In the genomic region with DNA sequence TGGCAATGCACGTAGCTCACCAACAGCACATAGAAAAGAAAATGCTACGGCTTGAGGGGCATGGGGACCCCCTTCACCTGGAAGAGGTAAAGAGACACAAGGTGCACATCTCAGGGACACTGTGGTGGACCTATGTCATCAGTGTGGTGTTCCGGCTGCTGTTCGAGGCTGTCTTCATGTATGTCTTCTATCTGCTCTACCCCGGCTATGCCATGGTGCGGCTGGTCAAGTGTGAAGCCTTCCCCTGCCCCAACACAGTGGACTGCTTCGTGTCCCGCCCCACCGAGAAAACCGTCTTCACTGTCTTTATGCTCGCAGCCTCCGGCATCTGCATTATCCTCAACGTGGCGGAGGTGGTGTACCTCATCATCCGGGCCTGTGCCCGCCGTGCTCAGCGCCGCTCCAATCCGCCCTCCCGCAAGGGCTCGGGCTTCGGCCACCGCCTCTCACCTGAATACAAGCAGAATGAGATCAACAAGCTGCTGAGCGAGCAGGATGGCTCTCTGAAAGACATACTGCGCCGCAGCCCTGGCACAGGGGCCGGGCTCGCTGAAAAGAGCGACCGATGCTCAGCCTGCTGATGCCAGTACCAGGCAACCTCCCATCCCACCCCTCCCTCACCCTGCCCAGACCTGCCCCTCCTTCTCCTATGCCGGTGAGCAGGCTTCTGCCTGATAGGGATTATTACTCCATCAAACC, we compare ENCODE assay signal across 7 mouse cellular contexts. TPM values are rescaled to one million over a fixed set of nuclear protein-coding genes. Genes with fewer than 3 reads are reported as not detected.
DNase-seq lines count a peak whose midpoint lies in the region; ATAC-seq and TF ChIP-seq lines count a peak whose summit lies in the region.

No protein-coding gene starts in this region.

- no peaks in the 10 kb centered on the region for H3K9me3 ChIP-seq in lung, embryonic 14.5 days (ENCODE audit: low read depth, low read length)
- no peaks in the 10 kb centered on the region for H3K9me3 ChIP-seq in hindbrain, embryonic 16.5 days (ENCODE audit: control insufficient read depth, low read length)

- DNase-seq in lung, embryonic 14.5 days: no peak
- no peak for DNase-seq in lung, postnatal 10 days
- DNase-seq in right cerebral cortex, postnatal 25 days: peak; percentile 11
- no peak for DNase-seq in frontal cortex, postnatal 10 days (ENCODE audit: low spot score in 2 of 2)
- DNase-seq in testis, postnatal 14 days (ENCODE audit: low spot score): no peak

- ATAC-seq in lung, embryonic 14.5 days (ENCODE audit: insufficient read depth): no peak
- ATAC-seq in hindbrain, embryonic 16.5 days: peak; percentile 74

- no peak for TF ChIP-seq POLR2A in cortical plate, adult 2 months (IDR thresholded peaks at IDR 0.05; ENCODE audit: extremely low read depth, insufficient read depth, low read length)

- H3K9ac ChIP-seq in lung, embryonic 14.5 days: no peak overlapping the region
- H3K9ac ChIP-seq in hindbrain, embryonic 16.5 days (ENCODE audit: low read depth, low read length): peak overlapping the region; percentile 59

- no peaks in the 10 kb centered on the region for H3K4me1 ChIP-seq in lung, embryonic 14.5 days (ENCODE audit: insufficient read depth)
- peaks cover 2% of the 10 kb centered on the region; the same call in 1 of the 2 replicates for H3K4me1 ChIP-seq in cortical plate, adult 2 months (ENCODE audit: control insufficient read depth, insufficient read depth, low read length)
- no peaks in the 10 kb centered on the region; the same call in 1 of the 2 replicates for H3K4me1 ChIP-seq in hindbrain, embryonic 16.5 days (ENCODE audit: control insufficient read depth, insufficient read depth, low read depth, low read length)

- TF ChIP-seq CTCF in lung, embryonic 14.5 days (IDR thresholded peaks at IDR 0.05; ENCODE audit: low read depth): no peak
- no peak for TF ChIP-seq CTCF in cortical plate, adult 2 months (IDR thresholded peaks at IDR 0.05; ENCODE audit: extremely low read depth, insufficient read depth, low read length)

- WGBS in lung, embryonic 14.5 days: 16% methylated on average over 32 of the region's 32 CpGs
- WGBS in hindbrain, embryonic 16.5 days: 13% methylated on average over 32 of the region's 32 CpGs

- no peaks in the 10 kb centered on the region for H3K36me3 ChIP-seq in lung, embryonic 14.5 days (ENCODE audit: insufficient read depth)
- no peaks in the 10 kb centered on the region for H3K36me3 ChIP-seq in hindbrain, embryonic 16.5 days (ENCODE audit: control insufficient read depth, insufficient read depth, low read length)

- peak overlapping the region; percentile 45 for H3K4me2 ChIP-seq in lung, embryonic 14.5 days
- peak overlapping the region; percentile 53 for H3K4me2 ChIP-seq in hindbrain, embryonic 16.5 days (ENCODE audit: low read length)

- H3K27me3 ChIP-seq in lung, embryonic 14.5 days (ENCODE audit: insufficient read depth, low read length): peaks cover 32% of the 10 kb centered on the region
- 0 out of 2 replicates have a peak, but pooled peaks cover 2% of the 10 kb centered on the region for H3K27me3 ChIP-seq in hindbrain, embryonic 16.5 days (replicated peaks; ENCODE audit: control insufficient read depth, insufficient read depth, low read length)

- peak overlapping the region; percentile 18 for H3K4me3 ChIP-seq in lung, embryonic 14.5 days (ENCODE audit: low read depth, low read length)
- H3K4me3 ChIP-seq in cortical plate, adult 2 months (ENCODE audit: insufficient read depth, low read length): peak overlapping the region; percentile 32
- peak overlapping the region; percentile 36 for H3K4me3 ChIP-seq in hindbrain, embryonic 16.5 days (ENCODE audit: low read length)

- no peak overlapping the region for H3K27ac ChIP-seq in lung, embryonic 14.5 days (ENCODE audit: low read depth)
- H3K27ac ChIP-seq in cortical plate, adult 2 months (ENCODE audit: insufficient read depth, low read length): peak overlapping the region; percentile 35; the same call in 1 of the 2 replicates
- peak overlapping the region; percentile 59 for H3K27ac ChIP-seq in hindbrain, embryonic 16.5 days (ENCODE audit: low read depth, low read length)

RNA-seq across cellular contexts. Expression of a gene that starts 8.4 kb away (rescaled TPM):
- 0.67 and 0.83 TPM in 2 replicates for polyA plus RNA-seq in lung, embryonic 14.5 days (2014; fragmentation: Nextera tagmentation; extraction: Ambion mirVana)
- polyA plus RNA-seq in cortical plate, adult 2 months (2012; rRNA removed): 24.2 and 34.6 TPM in 2 replicates
- 1.3 and 2.2 TPM in 2 replicates for polyA plus RNA-seq in hindbrain, embryonic 16.5 days (2015; fragmentation: Nextera tagmentation; extraction: Ambion mirVana)

RNA-seq across cellular contexts. Expression of a gene that starts 36.1 kb away (rescaled TPM):
- polyA plus RNA-seq in lung, embryonic 14.5 days (2014; fragmentation: Nextera tagmentation; extraction: Ambion mirVana): 26.2 and 29.8 TPM in 2 replicates
- 177 and 193 TPM in 2 replicates for polyA plus RNA-seq in cortical plate, adult 2 months (2012; rRNA removed)
- 90.6 and 91.5 TPM in 2 replicates for polyA plus RNA-seq in hindbrain, embryonic 16.5 days (2015; fragmentation: Nextera tagmentation; extraction: Ambion mirVana)

RNA-seq across cellular contexts. Expression of a gene that starts 44.5 kb away (rescaled TPM):
- 452 and 463 TPM in 2 replicates for polyA plus RNA-seq in lung, embryonic 14.5 days (2014; fragmentation: Nextera tagmentation; extraction: Ambion mirVana)
- 112 and 117 TPM in 2 replicates for polyA plus RNA-seq in cortical plate, adult 2 months (2012; rRNA removed)
- 256 and 286 TPM in 2 replicates for polyA plus RNA-seq in hindbrain, embryonic 16.5 days (2015; fragmentation: Nextera tagmentation; extraction: Ambion mirVana)
